Mouse (Mus musculus) B cell, adult 67 days (primary cell): ENCODE measurements around the gene Reck. TPM values are rescaled to one million over a fixed set of nuclear protein-coding genes. Genes with fewer than 3 reads are reported as not detected.

Experiments
- total RNA-seq, 2 experiments: library from RNA; stranded (reverse); gene quantifications; 4 replicates each; pipeline ENCODE4 v1.2.4; 2023

The Reck gene
- under 1 TPM; 0.38 to 0.56 TPM for total RNA-seq

DNA sequence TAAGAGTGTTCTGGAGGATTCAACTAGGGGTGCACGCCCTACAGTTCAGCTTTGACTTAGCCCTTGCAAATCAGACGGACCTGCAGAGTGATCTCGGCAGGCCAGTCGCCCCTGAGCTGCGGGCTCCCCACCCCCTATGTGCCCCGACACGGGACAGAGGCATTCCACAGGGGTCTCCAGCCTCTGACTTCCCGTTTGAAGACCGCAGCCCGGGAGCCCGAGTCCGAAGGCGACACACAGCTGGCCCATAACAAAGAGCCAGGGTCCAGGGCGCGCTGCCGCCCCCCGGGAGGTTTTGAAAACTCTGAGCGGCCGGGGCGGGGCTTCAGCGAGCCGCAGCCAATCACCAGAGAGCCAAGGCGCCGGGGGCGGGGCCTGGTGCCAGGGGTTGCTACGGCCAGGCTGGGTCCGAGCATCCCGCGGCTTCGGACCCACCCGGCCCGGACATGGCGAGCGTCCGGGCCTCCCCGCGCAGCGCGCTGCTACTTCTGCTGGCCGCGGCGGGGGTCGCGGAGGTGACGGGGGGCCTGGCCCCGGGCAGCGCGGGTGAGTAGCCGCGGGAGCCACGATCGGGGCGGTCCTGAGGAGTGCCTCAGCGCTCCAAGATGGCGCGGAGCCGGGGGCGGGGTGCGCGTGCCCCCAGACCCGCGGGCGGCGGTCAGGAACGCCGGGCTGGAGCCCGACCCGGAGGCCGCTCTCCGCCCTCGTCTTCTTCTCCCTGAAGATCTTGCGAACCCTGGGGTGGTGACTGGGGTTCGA is at the start of gene Reck:
Gene Reck, plus strand, starts transcription at position 371 of the 759 bp plus-strand sequence.

DNA sequence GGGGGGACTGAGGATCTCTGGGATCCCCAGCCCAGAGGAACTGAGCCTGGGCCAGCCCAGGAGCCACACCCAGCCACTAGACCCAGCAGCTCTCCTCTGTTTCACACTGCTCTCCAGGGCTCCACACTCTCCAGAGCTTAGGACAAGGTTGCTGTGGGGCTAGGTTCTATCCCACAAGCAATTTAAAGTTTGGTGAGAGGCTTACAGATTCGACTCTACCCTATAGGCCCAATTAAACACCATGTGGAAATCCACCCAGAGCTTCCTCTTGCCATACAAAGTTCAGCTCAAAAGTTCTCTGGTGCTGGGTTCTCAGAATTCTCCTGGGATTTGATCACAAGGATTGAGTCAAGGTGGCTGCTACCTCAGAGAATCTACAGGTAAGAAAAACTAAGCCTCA is 35.2 kb upstream of the Reck start, which contains the start of gene Olfr157:
Gene Olfr157, minus strand, starts transcription at position 101 of the 400 bp plus-strand sequence.

DNA sequence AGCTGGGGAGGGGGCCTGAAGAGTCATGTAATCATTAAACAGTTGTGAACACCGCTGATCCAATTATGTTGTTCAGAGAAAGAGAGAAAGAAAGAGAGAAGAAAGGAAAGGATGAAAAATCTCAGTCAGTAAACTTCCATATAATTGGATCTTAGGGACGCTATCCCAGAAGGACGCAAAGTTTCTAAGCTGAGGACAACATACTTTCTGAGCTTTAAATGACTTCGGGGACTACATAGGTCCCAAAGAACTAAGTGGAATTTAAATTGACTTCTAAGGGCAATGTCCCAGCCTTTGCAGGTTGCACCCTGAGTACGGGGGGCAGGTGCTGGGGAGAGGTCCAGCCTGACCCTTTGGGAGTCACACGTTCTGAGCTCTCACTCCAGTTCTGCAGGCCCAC is 24.1 kb upstream of the Reck start, which contains the start of gene Olfr155:
Gene Olfr155, plus strand, starts transcription at position 301 of the 400 bp plus-strand sequence.

DNA sequence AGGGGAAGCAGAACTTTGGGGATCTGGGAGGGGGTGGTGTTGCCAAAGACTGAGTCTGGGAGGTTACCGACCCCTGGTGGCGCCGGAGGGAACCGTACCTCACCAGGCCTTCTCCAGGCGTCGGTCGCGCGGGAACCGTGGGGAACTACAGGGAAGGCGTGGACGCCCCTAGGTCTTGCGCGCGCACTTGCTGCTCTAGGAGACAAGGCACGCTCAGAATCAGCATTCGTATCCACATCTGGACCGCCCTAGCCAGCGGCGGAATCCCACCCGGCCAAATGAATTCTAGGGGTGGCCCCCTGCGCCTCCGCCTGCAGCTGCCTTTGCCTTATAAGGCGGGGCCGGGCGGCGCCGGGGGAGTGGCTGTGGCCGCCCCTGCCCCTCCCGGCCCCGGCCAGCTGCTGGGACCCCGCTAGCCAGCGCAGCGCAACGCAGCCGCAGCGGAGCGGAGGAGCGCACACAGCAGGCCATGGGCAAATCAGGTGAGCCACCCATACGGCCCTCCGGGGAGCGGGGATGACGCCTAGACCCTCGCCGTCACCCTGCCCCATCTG is 82.0 kb downstream of the Reck start, which contains the start of gene Glipr2:
Gene Glipr2, plus strand, starts transcription at position 110 of the 554 bp plus-strand sequence.

DNA sequence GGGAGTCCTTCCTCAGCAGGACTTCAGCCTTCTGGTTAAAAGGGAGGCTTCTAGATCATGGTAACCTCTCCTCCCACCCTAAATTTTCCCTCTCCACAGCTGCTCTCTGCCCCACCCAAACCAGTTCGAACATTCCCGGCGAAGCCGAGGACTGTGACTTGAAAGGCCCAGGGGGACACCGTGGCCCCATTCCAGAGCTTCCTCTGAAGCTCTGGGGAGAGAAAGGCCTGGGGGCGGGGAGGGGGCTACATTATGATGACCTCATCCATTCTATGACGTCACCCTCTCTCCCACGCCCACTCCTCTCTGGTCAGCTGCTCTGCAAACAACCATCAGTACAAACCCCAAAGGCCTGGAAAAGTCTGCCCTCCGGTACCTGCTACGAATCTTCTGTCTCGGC is 107.9 kb downstream of the Reck start, which contains the start of gene Ccin:
Gene Ccin, plus strand, starts transcription at position 303 of the 400 bp plus-strand sequence.

Other genes starting within 250 kb of the Reck start
- gene Npr2, start 243.6 kb upstream of the Reck start, total RNA-seq = 1 to 10 TPM; 1.4 to 4.2 TPM
- under 1 TPM in 1 of 2 experiments, not detected in 1; 0.52 TPM for gene Spag8, start 221.9 kb upstream of the Reck start, total RNA-seq
- gene Hint2, start 219.1 kb upstream of the Reck start, total RNA-seq = 10 to 100 TPM; 21.1 to 23.2 TPM
- 1 to 10 TPM; 3.4 to 5.9 TPM for gene Tmem8b, start 206.6 kb upstream of the Reck start, total RNA-seq
- under 1 TPM in 1 of 2 experiments, not detected in 1; 0.15 TPM for gene Fam221b, start 206.4 kb upstream of the Reck start, total RNA-seq
- gene Olfr70, start 174.7 kb upstream of the Reck start, total RNA-seq = not detected
- gene Olfr71, start 165.3 kb upstream of the Reck start, total RNA-seq = not detected
- not detected for gene Hrct1, start 148.3 kb upstream of the Reck start, total RNA-seq
- gene Spaar, start 145.5 kb upstream of the Reck start, total RNA-seq = not detected
- gene Olfr159, start 104.5 kb upstream of the Reck start, total RNA-seq = not detected
- gene Olfr156, start 51.6 kb upstream of the Reck start, total RNA-seq = not detected
- not detected for gene Olfr157, start 35.3 kb upstream of the Reck start, total RNA-seq
- not detected for gene Olfr155, start 24.0 kb upstream of the Reck start, total RNA-seq
- 1 to 10 TPM; 9.2 to 9.3 TPM for gene Glipr2, start 81.9 kb downstream of the Reck start, total RNA-seq
- not detected for gene Ccin, start 108.0 kb downstream of the Reck start, total RNA-seq
- gene Clta, start 128.9 kb downstream of the Reck start, total RNA-seq = 100 to 1,000 TPM; 195 to 200 TPM
- 10 to 100 TPM; 65.5 to 67.3 TPM for gene Gne, start 208.6 kb downstream of the Reck start, total RNA-seq